Mouse (Mus musculus): ENCODE results near the gene Gast.

Gast gene

GRCm38 (mm10) chr11:100362209-100362978 is 28.2 kb downstream of the Gast start:
- peak; percentile 78 for DNase-seq

DNA sequence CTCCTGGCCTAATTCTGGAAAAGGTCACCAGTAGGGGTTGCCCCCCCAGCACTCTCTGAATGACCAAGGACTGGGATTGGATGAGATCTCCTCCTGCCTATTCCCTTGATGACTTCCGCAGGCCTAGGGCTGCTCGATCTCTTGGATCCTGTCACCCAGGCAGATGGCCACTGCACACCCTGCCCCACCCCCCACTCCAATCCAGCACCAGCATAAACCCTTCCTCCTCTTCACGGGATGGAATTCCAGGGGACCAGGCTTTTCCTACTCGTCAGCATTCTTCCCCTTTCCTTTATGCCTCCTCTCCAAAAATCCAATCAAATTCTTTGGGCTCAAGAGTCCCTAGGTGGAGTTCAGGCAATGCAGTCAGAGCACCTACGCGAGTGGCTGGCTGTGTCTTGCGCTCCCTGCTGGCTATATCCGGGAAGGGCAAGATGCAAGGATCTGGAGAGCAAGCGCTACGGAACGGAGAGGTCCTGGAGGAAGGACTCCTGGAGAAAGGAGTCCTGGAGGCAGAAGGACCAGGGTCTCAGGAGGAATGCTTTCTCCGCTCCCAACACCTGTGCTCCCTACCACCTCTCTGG is 28.9 kb downstream of the Gast start:
- DNase-seq, result peak; percentile 76

DNA sequence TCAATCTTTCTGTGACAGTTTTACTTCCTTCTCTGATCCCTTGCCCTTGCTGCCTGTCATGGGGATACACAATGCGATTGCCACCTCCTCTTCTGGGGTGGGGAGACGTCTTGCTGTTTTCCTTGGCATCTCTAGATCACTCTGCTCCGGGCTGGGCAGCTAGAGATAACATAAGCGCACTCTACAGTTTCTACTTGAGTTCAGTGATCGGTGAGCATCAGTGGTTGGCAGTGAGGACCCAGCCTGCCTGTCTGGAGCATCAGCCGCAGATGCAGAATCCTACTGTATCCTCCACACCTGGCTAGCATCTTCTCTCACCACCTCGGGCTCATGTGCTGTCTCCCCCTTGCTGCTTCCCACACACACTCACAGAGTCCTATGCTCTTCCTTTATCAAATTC is 34.9 kb downstream of the Gast start:
- no peak for DNase-seq

GRCm38 (mm10) chr11:100369822-100370221 is 35.6 kb downstream of the Gast start:
- no peak for DNase-seq

DNA sequence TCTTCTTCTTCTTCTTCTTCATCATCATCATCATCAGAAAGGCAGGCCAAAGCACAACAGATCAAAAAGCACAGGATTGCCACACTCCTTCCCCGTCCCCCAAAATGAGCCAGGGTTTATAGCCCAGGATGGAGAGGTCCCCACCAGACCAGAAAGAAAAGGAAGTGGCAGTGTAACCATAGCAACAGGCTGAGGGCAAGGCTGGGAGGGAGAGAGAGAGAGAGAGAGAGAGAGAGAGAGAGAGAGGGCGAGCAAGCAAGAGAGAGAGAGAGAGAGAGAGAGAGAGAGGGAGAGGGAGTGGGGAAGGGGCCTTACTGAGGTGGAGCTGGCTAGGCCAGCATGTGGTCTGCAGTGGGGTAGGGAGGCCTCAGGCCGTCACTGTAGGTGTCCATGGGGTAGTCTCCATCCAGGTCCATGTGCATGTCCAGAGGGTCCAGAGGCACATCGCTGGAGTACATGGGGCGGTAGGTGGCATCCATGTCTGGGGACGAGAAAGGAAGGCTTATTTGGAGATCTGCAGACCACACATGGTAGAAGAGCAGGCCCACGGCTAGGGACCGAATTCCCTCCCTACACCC is 37.9 kb downstream of the Gast start:
- peak; percentile 50 for DNase-seq

DNA sequence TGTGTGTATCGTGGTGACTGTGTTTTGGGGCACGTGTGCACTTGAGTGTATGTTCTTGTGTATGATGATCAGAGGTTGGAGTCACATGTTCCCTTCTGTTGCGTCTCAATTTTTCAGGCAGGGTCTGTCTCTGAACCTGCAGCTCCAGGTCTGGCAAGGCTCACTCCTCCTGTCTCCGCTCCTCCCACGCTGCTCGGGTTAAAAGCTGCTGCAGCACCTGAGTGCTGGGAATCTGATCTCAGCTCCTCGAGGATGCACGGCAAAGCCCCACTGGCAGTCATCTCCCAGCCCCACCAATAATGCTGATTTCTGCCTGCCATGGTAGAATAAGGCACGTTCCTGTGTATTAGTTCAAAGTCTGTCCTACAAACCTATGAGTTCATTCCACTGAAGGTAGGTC is 40.9 kb downstream of the Gast start:
- no peak for DNase-seq

DNA sequence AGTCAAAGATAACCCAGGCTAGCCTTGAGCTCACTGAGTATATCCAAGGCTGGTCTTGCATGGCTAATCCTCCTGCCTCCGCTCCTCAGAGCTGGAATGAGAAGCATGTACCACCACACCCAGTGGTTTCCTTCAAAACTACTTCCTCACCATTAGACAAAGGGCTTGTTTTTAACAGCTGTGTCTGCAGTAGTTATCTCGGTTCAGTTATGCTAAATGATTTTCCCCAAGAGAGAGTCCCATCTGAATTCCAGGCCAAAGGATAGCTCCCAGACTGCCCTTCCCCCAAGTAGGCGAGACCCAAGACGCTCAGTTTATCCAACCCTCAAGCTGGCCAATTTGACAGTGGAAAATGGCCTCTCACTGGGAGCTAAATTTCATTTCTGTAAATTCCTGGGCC is 41.8 kb downstream of the Gast start:
- no peak for DNase-seq

DNA sequence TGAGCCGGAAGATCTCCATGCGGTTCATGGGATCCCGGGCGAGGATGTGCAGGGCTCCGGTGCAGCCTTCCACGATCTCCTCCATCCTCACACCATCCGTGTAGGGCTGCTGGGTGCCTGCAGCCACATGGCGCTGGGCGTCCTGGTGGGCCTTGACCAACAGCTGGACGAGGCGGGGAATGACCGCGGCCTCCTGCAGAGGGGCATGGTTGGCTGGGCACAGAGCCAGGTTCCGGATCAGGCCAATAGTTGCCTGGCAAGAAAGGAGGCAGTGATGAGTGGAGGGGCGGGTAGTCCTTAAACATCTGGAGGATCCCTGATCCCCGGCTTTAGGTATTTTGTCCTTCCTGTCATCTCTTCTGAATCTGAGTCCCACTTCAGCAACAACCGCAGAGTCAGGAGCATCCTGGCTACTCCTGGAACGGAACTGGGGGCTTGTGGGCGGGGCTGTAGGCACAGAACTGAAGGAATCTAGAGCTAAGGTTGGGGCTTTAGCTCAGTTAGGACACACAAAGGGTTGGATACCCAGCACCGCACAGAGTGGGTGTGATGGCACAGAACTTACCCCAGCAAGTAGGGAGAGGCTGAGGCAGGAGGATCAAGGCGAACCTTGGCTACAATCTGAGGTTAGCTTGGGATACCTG is 42.7 kb downstream of the Gast start:
- DNase-seq, result no peak

- no peak for DNase-seq
These were observed 43.8 kb downstream of the Gast start for GRCm38 (mm10) chr11:100377989-100378388.

DNA sequence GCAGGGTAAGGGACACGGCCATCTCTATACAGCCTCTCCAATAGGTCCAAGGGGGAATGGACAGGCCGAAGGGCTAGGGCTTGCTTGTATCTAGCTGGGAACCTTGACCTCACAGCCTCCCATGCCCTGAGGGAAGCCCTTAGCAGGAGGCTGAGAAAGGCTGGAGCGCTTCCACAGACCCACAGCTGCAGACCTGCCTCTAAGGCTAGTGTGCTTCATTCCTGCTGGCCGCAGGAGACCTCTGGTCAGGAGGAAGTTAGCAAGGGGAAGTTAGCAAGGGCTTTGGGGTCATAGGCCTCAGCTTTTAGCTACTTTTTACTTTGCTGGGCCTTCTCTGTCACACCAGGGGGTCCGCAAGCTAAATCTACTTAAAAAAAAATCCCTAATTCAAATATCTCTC is 44.2 kb downstream of the Gast start:
- DNase-seq, result no peak

GRCm38 (mm10) chr11:100379311-100379710 is 45.1 kb downstream of the Gast start:
- no peak for DNase-seq

- no peak for DNase-seq
These were observed 48.5 kb downstream of the Gast start for GRCm38 (mm10) chr11:100382682-100383081.

DNA sequence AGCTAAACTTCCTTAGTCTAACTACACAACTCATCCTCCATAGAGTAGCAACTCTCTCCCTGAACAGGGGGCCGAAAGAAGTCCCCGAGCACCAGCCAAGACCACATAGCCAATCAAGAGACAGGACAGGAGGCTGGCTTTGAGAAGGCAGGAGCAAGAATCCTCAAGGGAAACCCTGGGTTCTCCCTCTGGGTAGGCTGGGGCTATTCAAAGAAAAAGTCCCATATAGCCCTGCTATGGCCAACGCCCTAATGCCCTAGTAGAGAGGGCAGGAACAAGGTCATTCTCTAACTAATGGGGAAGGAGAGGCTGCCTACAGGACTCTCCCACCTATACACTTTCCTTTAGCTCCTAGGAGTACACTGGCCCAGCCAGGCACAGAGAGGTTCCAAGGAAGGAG is 50.8 kb downstream of the Gast start:
- DNase-seq, result no peak

GRCm38 (mm10) chr11:100386586-100386985 is 52.4 kb downstream of the Gast start:
- no peak for DNase-seq

Measured in embryo, embryonic 11 days (tissue).